Mouse (Mus musculus): ENCODE data around the gene Vps45. TPM values are rescaled to one million over a fixed set of nuclear protein-coding genes. Genes with fewer than 3 reads are reported as not detected.
"Not testable (repeated sequence)": the region's sequence is repeated elsewhere in the genome, so short reads cannot be mapped to it uniquely, and the experiment has no call there.

Gene Vps45
- polyA plus RNA-seq, 1 experiment from 2014 or later: 17.6 TPM

DNA sequence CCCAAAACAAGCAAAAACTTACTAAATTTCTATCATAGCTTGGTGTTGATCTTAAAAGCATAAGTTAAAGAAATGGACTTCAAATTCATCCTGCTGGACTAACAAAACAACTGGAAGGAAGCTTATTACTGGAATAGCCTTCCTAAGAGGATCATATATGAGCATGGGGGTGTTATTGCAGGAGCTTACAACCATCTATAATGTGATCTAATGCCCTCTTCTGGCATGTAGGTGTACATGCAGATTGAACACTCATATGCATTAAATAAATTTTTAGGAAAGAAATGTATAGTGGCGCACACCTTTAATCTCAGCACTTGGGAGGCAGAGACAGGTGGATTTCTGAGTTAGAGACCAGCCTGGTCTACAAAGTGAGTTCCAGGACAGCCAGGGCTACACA is 98.5 kb downstream of the Vps45 start:
- Histone ChIP-seq H3K27me3 (replicated peaks) (0 out of 2 replicates have a peak, but pooled peaks cover 9% of the 10 kb centered on the region), H3K9ac (no peak overlapping the region), H3K4me3 (no peak overlapping the region), H3K4me2 (no peak overlapping the region), H3K9me3 (replicated peaks) (no peaks in the 10 kb centered on the region), H3K27ac (no peak overlapping the region), H3K4me1 (peaks cover 35% of the 10 kb centered on the region), H3K36me3 (no peaks in the 10 kb centered on the region)
- ATAC-seq: no peak
- WGBS (ENCODE audit: insufficient replicate concordance): 91% methylated on average over 1 of the region's 1 CpGs

DNA sequence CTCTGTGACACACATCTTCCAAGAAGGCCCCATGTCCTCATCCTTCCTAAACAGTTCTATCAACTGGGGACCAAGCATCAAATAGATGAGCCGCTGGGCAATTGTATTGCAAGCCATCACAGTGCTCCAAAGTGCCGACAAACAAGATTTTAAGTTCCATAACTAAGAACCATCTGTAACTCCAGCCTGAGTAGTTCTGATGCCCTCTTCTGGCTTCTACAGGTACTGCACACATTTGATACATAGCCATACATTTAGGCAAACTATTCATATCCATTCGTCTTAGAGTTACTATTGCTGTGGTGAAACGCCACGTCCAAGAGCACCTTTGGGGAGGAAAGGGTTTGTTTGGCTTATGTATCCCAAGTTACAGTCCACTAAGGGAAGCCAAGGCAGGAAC is 99.2 kb downstream of the Vps45 start:
- 62% methylated on average over 5 of the region's 5 CpGs for WGBS (ENCODE audit: insufficient replicate concordance)
- H3K4me1 ChIP-seq: peaks cover 38% of the 10 kb centered on the region
- H3K27ac ChIP-seq: no peak overlapping the region
- no peak overlapping the region for H3K4me2 ChIP-seq
- no peak for ATAC-seq
- H3K9ac ChIP-seq: no peak overlapping the region
- H3K4me3 ChIP-seq: no peak overlapping the region
- no peaks in the 10 kb centered on the region for H3K36me3 ChIP-seq
- H3K27me3 ChIP-seq (replicated peaks): 0 out of 2 replicates have a peak, but pooled peaks cover 9% of the 10 kb centered on the region
- H3K9me3 ChIP-seq (replicated peaks): no peaks in the 10 kb centered on the region

GRCm38 (mm10) chr3:95957359-95958148 is 100.7 kb downstream of the Vps45 start:
- peak; percentile 58; the same call in 1 of the 2 replicates for ATAC-seq
- 38% methylated on average over 8 of the region's 8 CpGs for WGBS (ENCODE audit: insufficient replicate concordance)
- Histone ChIP-seq H3K4me2 (no peak overlapping the region), H3K27ac (no peak overlapping the region; the same call in 1 of the 2 replicates), H3K9ac (no peak overlapping the region), H3K27me3 (replicated peaks) (0 out of 2 replicates have a peak, but pooled peaks cover 9% of the 10 kb centered on the region), H3K36me3 (no peaks in the 10 kb centered on the region), H3K4me3 (no peak overlapping the region), H3K4me1 (peaks cover 43% of the 10 kb centered on the region), H3K9me3 (replicated peaks) (no peaks in the 10 kb centered on the region)

- Histone ChIP-seq H3K4me1 (peaks cover 52% of the 10 kb centered on the region), H3K27ac (0 out of 2 replicates have a peak overlapping the region, but pooled peaks have one; percentile 10), H3K27me3 (replicated peaks) (no peaks in the 10 kb centered on the region), H3K4me2 (no peak overlapping the region), H3K9me3 (replicated peaks) (no peaks in the 10 kb centered on the region), H3K36me3 (no peaks in the 10 kb centered on the region), H3K9ac (no peak overlapping the region), H3K4me3 (no peak overlapping the region)
- 79% methylated on average over 5 of the region's 5 CpGs for WGBS (ENCODE audit: insufficient replicate concordance)
- ATAC-seq: no peak
Observed at GRCm38 (mm10) chr3:95955318-95955717, 102.9 kb downstream of the Vps45 start.

- Histone ChIP-seq H3K27ac (0 out of 2 replicates have a peak overlapping the region, but pooled peaks have one; percentile 10), H3K4me1 (peaks cover 57% of the 10 kb centered on the region)
- WGBS (ENCODE audit: insufficient replicate concordance): 80% methylated on average over 12 of the region's 12 CpGs
- not testable (repeated sequence) for H3K9me3 ChIP-seq (replicated peaks); H3K4me3 ChIP-seq; ATAC-seq; H3K9ac ChIP-seq; H3K4me2 ChIP-seq; H3K27me3 ChIP-seq (replicated peaks); H3K36me3 ChIP-seq
Observed at GRCm38 (mm10) chr3:95954648-95955173, 103.6 kb downstream of the Vps45 start.

DNA sequence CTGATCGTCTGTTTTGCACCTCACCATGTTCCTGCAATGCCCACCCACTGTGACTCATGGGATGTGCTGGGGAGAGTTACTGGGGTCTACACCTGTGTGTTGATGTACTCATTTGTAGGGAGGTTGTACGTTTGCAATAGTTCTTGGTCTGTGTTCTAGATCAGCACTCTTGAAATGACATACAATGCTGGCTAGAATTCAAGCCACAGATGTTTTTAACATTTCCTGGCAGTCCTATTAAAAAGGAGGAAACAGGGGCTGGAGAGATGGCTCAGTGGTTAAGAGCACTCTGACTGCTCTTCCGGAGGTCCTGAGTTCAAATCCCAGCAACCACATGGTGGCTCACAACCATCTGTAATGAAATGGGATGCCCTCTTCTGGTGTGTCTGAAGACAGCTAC is 104.7 kb downstream of the Vps45 start:
- Histone ChIP-seq H3K27ac (no peak overlapping the region), H3K4me1 (peaks cover 69% of the 10 kb centered on the region), H3K27me3 (replicated peaks) (no peaks in the 10 kb centered on the region), H3K4me2 (no peak overlapping the region), H3K4me3 (no peak overlapping the region), H3K9me3 (replicated peaks) (no peaks in the 10 kb centered on the region), H3K9ac (no peak overlapping the region; the same call in 1 of the 2 replicates), H3K36me3 (0 out of 2 replicates have a peak, but pooled peaks cover 5% of the 10 kb centered on the region)
- no peak for ATAC-seq
- WGBS (ENCODE audit: insufficient replicate concordance): 67% methylated on average over 3 of the region's 3 CpGs

DNA sequence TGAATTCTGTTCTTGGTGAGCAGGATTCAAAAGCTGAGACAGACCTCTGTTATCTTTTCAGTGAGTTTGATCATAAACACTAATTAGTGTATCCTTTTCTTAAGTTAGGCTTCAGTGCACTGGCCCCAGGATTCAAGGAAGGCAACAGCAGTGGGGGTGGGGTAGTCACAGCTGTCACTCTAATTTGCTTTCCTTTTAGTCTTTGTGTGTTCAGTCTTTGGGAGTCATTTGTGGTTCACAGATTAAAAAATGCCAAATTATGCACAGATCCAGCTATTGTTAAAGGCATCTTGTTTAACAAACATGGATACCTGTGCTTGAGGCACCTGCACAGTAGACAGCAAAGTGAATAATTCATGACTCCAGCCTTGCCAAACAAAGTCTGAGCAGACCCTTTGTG is 105.2 kb downstream of the Vps45 start:
- peaks cover 70% of the 10 kb centered on the region for H3K4me1 ChIP-seq
- no peak overlapping the region for H3K4me2 ChIP-seq
- no peaks in the 10 kb centered on the region for H3K9me3 ChIP-seq (replicated peaks)
- no peak overlapping the region for H3K27ac ChIP-seq
- no peak overlapping the region for H3K4me3 ChIP-seq
- ATAC-seq: no peak
- H3K27me3 ChIP-seq (replicated peaks): no peaks in the 10 kb centered on the region
- no peak overlapping the region; the same call in 1 of the 2 replicates for H3K9ac ChIP-seq
- H3K36me3 ChIP-seq: 0 out of 2 replicates have a peak, but pooled peaks cover 10% of the 10 kb centered on the region

DNA sequence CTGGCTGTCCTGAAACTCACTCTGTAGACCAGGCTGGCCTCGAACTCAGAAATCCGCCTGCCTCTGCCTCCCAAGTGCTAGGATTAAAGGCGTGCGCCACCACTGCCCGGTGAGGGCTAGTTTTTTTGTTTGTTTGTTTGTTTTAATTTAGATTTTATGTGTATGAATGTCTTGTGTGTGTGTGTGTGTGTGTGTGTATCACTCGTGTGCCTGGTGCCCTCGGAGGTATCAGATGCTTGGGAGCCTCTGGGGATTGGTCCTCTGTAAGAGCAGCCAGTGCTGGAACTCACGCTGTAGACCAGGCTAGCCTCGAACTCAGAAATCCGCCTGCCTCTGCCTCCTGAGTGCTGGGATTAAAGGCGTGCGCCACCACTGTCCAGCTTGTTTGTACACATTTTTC is 106.7 kb downstream of the Vps45 start:
- peak overlapping the region; percentile 86 for H3K27ac ChIP-seq
- ATAC-seq; H3K27me3 ChIP-seq (replicated peaks); H3K9me3 ChIP-seq (replicated peaks): not testable (repeated sequence)
- peak overlapping the region; percentile 72 for H3K4me2 ChIP-seq
- H3K4me1 ChIP-seq: peaks cover 59% of the 10 kb centered on the region
- peaks cover 22% of the 10 kb centered on the region for H3K36me3 ChIP-seq
- peak overlapping the region; percentile 69 for H3K4me3 ChIP-seq
- peak overlapping the region; percentile 73 for H3K9ac ChIP-seq
- WGBS (ENCODE audit: insufficient replicate concordance): 59% methylated on average over 12 of the region's 12 CpGs

DNA sequence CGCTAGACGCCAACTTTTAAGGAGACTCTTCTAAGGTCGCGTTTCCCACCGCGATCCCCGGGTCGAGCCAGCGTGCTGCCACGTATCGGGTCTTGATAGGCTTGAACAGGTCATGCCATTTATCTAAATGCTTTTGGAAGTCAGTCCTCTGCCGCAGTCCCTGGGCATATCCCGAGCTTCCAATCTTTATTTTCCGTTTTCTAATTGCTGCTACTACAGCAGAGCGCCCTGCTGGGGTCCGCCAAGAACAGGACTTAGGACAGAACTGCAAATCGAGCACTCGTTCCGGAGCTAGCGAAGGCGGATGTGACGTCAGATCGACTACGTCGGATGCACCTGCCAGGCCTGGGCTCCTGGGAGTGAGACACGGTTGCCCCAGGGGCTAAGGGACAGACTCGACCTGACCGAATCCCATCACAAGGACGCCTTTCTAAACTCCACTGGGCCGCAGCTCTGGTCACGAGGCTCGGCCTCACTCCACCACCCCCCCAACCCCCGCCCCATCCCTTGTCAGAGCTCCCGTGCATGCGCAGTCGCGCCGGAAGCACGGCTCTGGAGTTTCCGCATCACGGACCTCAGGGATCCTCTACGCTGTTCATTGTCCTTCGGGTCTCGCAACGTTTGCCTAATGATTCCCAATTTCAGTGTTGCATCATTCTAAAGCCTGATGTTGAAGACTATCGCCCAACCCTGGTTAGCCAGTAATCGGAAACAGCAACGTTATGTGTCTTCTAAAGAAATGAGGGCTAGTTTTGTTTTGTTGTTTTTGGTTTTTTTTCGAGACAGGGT is 107.3 kb downstream of the Vps45 start:
- peak; percentile 92 for ATAC-seq
- Histone ChIP-seq H3K9ac (peak overlapping the region; percentile 73), H3K36me3 (peaks cover 28% of the 10 kb centered on the region), H3K27ac (peak overlapping the region; percentile 86), H3K9me3 (replicated peaks) (no peaks in the 10 kb centered on the region), H3K4me2 (peak overlapping the region; percentile 72), H3K4me3 (peak overlapping the region; percentile 69), H3K27me3 (replicated peaks) (no peaks in the 10 kb centered on the region), H3K4me1 (peaks cover 53% of the 10 kb centered on the region)
- under 1% methylated on average over 48 of the region's 49 CpGs for WGBS (ENCODE audit: insufficient replicate concordance)

Other genes with a start within 250 kb of the Vps45 start
- gene Rprd2, start 239.6 kb downstream of the Vps45 start, polyA plus RNA-seq (2016; fragmentation: Nextera tagmentation; extraction: Ambion mirVana): 11.8 and 14.1 TPM in 2 replicates
- gene Prpf3, start 202.6 kb downstream of the Vps45 start, polyA plus RNA-seq (2016; fragmentation: Nextera tagmentation; extraction: Ambion mirVana): 41.4 and 44.3 TPM in 2 replicates
- 280 and 285 TPM in 2 replicates for gene Mrps21, start 186.9 kb downstream of the Vps45 start, polyA plus RNA-seq (2016; fragmentation: Nextera tagmentation; extraction: Ambion mirVana)
- gene Ciart, start 176.2 kb downstream of the Vps45 start, polyA plus RNA-seq (2016; fragmentation: Nextera tagmentation; extraction: Ambion mirVana): 2.4 and 2.8 TPM in 2 replicates
- 6.7 and 8.2 TPM in 2 replicates for gene BC028528, start 166.5 kb downstream of the Vps45 start, polyA plus RNA-seq (2016; fragmentation: Nextera tagmentation; extraction: Ambion mirVana)
- 16.5 and 19.0 TPM in 2 replicates for gene Aph1a, start 164.5 kb downstream of the Vps45 start, polyA plus RNA-seq (2016; fragmentation: Nextera tagmentation; extraction: Ambion mirVana)
- 10.3 and 10.6 TPM in 2 replicates for gene Car14, start 153.8 kb downstream of the Vps45 start, polyA plus RNA-seq (2016; fragmentation: Nextera tagmentation; extraction: Ambion mirVana)
- 185 and 198 TPM in 2 replicates for gene Anp32e, start 129.2 kb downstream of the Vps45 start, polyA plus RNA-seq (2016; fragmentation: Nextera tagmentation; extraction: Ambion mirVana)
- gene Plekho1, start 62.5 kb downstream of the Vps45 start, polyA plus RNA-seq (2016; fragmentation: Nextera tagmentation; extraction: Ambion mirVana): 9.4 and 10.4 TPM in 2 replicates
- gene Otud7b, start 46.1 kb upstream of the Vps45 start, polyA plus RNA-seq (2016; fragmentation: Nextera tagmentation; extraction: Ambion mirVana): 10.8 and 12.7 TPM in 2 replicates
- gene Mtmr11, start 103.5 kb upstream of the Vps45 start, polyA plus RNA-seq (2016; fragmentation: Nextera tagmentation; extraction: Ambion mirVana): 2.4 and 3.9 TPM in 2 replicates
- 135 and 142 TPM in 2 replicates for gene Sf3b4, start 113.9 kb upstream of the Vps45 start, polyA plus RNA-seq (2016; fragmentation: Nextera tagmentation; extraction: Ambion mirVana)
- gene Sv2a, start 122.7 kb upstream of the Vps45 start, polyA plus RNA-seq (2016; fragmentation: Nextera tagmentation; extraction: Ambion mirVana): 1.1 and 1.4 TPM in 2 replicates
- 57.4 and 61.7 TPM in 2 replicates for gene Bola1, start 161.2 kb upstream of the Vps45 start, polyA plus RNA-seq (2016; fragmentation: Nextera tagmentation; extraction: Ambion mirVana)
- gene Hist2h2ab, start 161.4 kb upstream of the Vps45 start, polyA plus RNA-seq (2016; fragmentation: Nextera tagmentation; extraction: Ambion mirVana): 0.71 and 0.86 TPM in 2 replicates
- gene Hist2h2ac, start 162.4 kb upstream of the Vps45 start, polyA plus RNA-seq (2016; fragmentation: Nextera tagmentation; extraction: Ambion mirVana): 15.9 and 17.5 TPM in 2 replicates
- 6.1 and 6.6 TPM in 2 replicates for gene Hist2h2be, start 162.7 kb upstream of the Vps45 start, polyA plus RNA-seq (2016; fragmentation: Nextera tagmentation; extraction: Ambion mirVana)
- 12.3 and 13.8 TPM in 2 replicates for gene Hist2h3c2, start 180.7 kb upstream of the Vps45 start, polyA plus RNA-seq (2016; fragmentation: Nextera tagmentation; extraction: Ambion mirVana)
- 55.9 and 73.8 TPM in 2 replicates for gene Hist2h2aa2, start 181.8 kb upstream of the Vps45 start, polyA plus RNA-seq (2016; fragmentation: Nextera tagmentation; extraction: Ambion mirVana)
- 23.9 and 29.2 TPM in 2 replicates for gene Hist2h2aa1, start 187.0 kb upstream of the Vps45 start, polyA plus RNA-seq (2016; fragmentation: Nextera tagmentation; extraction: Ambion mirVana)
- gene Hist2h3c1, start 188.2 kb upstream of the Vps45 start, polyA plus RNA-seq (2016; fragmentation: Nextera tagmentation; extraction: Ambion mirVana): 2.7 and 3.0 TPM in 2 replicates
- 27.0 and 29.3 TPM in 2 replicates for gene Hist2h4, start 204.8 kb upstream of the Vps45 start, polyA plus RNA-seq (2016; fragmentation: Nextera tagmentation; extraction: Ambion mirVana)
- gene Hist2h3b, start 210.2 kb upstream of the Vps45 start, polyA plus RNA-seq (2016; fragmentation: Nextera tagmentation; extraction: Ambion mirVana): 99.1 and 113 TPM in 2 replicates
- 23.6 and 31.6 TPM in 2 replicates for gene Hist2h2bb, start 211.3 kb upstream of the Vps45 start, polyA plus RNA-seq (2016; fragmentation: Nextera tagmentation; extraction: Ambion mirVana)
- 2.4 and 2.7 TPM in 2 replicates for gene Fcgr1, start 235.5 kb upstream of the Vps45 start, polyA plus RNA-seq (2016; fragmentation: Nextera tagmentation; extraction: Ambion mirVana)

Data from liver, embryonic 12.5 days (tissue).